Mouse (Mus musculus) spleen, postnatal 14 days (tissue): ENCODE measurements around the gene Rasal1.

Source experiments
- DNase-seq, 2 experiments: peaks; one replicate each; pipeline ENCODE4 v3.0.0; 2021 to 2022; ENCODE audit warnings: low spot score in 2 of 2

Gene Rasal1

GRCm38 (mm10) chr5:120693931-120694694 is 45.5 kb downstream of the Rasal1 start:
- no peak for DNase-seq

GRCm38 (mm10) chr5:120694695-120695074 is 46.1 kb downstream of the Rasal1 start:
- no peak for DNase-seq

DNA sequence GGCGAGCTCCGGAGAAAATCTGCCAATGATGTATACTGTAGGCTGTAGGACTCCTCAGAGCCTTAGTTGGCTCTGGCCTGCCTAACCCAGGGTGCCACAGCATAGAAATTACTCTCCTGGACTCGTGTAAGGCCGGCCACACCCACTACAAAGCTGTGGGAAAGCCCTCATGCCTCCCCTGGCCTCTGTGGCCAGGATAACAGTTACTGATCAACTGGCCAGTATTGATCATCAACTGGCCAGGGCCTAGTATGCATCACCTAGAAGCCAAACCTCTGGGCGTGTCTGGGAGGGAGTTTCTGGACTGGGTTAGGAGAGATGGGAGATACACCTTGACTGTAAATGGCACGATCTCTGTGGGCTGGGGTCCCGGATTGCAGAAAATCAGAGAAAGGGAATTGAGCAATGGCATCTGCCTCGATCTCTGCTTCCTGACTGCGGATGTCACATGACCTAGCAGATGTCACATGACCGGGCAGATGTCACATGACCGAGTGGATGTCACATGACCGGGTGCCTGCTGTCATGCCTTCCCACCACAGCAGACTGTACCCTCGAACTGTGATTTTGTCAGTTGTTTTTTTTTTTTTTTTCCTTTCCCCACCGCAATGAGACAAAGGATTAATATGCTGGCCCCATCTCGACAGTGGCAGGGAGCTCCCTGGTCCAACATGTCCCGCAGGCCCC is 47.6 kb downstream of the Rasal1 start:
- no peak for DNase-seq

DNA sequence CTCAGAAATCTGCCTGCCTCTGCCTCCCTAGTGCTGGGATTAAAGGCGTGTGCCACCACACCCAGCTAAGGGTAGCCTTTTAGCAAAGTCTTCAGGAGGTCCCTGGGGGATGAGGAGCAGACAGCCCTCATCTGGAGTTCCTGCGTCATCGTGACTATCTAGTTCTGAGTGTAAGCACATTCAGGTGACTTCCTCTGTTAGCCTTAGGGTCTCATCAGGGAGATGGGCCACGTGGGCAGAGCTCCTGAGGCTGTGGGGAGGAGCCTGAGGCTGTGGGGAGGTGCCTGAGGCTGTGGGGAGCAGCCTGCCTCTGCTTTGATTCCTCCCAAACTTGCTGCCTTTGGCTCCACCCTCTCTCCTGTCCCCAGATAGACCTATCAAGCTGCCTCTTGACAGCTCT is 48.3 kb downstream of the Rasal1 start:
- DNase-seq, result no peak

DNA sequence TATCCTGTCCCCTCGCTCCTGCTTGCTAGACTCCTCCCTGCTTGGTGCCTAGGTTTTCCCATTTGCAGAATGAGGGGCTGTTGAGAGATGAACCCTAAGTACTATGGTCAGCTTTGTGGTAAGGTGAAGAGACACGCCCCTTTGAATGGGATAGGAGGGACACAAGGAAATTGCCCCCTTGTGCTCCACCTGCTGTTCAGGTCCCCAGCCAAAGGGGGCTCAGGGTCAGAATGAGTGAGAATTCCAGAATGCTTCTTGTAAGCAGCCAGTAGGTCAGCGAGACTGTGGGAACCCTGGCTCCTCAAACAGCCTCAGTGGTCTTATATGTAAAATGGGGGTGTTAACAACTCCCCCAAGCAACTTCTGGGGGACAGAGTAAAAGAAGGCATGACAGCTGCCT is 49.6 kb downstream of the Rasal1 start:
- DNase-seq, result no peak

- no peak for DNase-seq
Observed at GRCm38 (mm10) chr5:120698801-120699391, 50.3 kb downstream of the Rasal1 start.

DNA sequence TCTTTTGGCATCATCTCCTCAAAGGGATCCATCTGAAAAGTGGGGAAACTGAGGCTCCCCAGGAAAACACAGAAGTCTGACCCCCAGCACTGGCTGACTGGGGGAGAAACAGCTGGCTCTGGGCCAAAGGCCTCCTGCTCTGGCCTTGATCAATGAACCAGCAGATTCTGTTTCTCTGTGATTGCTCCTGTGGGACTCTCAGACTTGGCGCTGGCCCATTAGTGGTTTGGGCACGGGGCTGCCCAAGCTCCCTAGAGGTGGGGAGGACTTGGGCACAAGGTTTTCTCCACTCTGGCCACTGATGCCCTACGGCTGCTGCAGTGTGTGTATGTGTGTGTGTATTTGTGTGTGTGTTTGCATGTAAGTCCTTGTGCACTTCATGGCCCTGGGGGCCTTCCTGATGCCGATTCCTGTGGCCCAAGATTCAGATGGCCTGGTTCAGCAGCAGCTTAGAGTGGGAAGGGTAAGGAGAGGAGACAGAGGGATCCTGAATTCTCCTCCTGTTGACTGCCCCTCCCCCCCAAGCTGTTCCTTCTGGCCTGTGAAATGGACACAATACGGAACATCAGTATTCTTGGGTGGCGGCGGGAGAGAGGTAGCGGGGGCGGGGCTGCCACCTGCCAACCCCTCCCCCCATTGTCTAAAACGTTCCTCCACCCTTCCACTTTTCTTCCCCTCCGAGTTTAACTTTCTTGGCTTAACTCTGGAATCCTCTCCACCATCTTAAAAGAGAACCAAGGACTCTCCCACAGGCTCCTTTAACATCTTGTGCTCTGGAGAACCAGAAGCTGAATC is 52.6 kb downstream of the Rasal1 start:
- no peak for DNase-seq

GRCm38 (mm10) chr5:120702421-120702820 is 53.8 kb downstream of the Rasal1 start:
- no peak for DNase-seq

DNA sequence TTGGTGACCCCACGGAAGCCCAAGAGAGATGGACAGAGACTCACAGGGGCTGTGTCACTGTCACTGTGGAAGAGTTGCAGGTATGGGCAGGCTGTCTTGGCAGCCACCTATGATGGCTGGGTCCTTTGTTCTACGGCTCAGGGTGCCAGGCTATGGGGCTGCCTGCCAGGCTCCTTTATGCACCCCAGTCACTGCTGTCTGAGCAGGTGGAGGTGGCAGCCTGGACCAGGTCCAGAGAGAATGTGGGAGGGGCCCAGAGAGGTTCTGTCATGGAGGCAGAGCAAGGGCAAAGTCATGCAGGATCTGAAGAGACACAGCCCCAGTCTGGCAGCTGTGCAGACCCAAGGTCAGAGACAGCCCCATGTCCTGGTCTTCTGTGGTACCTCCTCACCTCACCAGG is 54.4 kb downstream of the Rasal1 start:
- no peak for DNase-seq

GRCm38 (mm10) chr5:120703660-120704059 is 55.0 kb downstream of the Rasal1 start:
- no peak for DNase-seq

GRCm38 (mm10) chr5:120704421-120704820 is 55.8 kb downstream of the Rasal1 start:
- peak in 1 of 2 experiments; percentile 32 for DNase-seq

DNA sequence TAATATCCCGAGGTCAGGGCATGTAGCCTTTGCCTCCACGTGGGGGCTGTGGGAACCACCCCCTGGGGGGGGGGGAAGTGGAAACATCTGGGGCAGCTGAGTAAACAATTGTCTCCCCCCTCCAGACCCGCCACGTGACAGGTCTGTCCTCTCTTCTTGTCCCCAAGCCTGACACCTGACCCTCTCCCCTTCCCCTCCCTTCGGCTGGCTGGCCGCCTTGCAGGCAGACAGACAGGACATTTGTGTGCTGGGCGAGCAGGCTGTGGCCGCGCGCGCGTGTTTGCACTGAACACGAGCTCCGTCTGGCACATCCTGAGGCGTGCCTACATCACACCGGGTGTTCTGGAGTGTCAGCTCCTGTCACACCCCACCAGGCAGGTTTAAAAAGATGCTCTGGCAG is 57.9 kb downstream of the Rasal1 start:
- no peak for DNase-seq

DNA sequence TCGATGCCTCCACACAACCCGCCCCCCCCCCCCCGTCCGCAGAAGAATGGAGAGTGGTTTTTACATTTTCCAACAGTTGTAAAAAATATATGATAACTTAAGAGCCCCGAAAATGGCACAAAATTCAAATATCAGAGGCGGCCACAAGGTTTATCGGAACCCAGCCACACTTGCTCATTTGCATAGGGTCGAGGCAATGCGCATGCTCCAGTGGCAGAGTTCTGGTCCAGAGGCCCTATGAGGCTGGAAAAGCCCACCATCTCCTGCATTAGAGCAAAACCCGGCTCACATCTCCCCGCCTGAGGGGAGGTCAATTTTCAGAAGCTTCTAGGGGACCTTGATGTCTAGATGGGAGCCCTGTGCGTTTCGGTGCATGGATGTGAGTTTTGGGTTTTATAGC is 58.4 kb downstream of the Rasal1 start:
- DNase-seq, result no peak

- DNase-seq, result no peak
Observed at GRCm38 (mm10) chr5:120710161-120710825, 61.7 kb downstream of the Rasal1 start.

DNA sequence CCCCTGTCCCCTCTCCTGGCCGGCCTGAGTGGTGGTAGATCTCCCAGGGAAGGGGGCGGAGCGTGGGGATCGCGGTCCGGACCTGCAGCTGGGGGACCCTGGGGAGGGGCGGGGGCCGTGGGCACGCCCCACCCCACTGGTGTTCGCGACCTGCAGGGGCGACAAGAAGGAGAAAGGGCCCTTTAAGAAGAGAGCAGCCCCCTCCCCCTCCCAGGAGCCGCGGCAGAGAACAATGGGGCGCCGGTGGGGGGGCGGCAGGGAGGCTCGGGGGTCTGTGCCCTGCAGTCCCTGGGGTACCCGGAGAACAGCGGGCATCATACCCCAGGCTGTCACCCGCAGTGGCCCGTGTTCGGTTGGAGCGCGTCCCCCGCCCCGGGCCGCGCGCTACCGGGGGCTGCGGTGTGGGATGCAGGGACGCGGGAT is 62.2 kb downstream of the Rasal1 start:
- DNase-seq, result no peak

DNA sequence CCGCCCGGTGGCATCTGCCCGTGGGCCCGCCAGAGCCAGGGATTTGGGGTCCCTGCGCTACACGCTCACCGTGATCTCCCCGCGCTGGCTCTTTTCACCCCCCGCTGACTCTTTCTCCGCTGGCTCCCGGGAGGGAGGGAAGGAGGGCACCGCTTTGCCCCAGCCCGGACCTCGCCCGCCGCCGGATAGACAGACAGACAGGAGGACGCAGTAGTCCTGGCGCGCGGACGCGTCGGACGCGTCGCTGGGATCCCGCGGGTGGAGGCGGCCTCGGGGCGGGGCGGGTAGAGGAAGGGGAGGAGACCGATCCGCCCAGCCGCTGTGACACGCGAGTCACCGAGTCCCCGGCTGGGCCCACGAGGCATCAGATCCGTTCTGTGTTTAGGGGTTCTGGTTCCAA is 62.8 kb downstream of the Rasal1 start:
- peak; percentile 28 to 39 for DNase-seq

DNA sequence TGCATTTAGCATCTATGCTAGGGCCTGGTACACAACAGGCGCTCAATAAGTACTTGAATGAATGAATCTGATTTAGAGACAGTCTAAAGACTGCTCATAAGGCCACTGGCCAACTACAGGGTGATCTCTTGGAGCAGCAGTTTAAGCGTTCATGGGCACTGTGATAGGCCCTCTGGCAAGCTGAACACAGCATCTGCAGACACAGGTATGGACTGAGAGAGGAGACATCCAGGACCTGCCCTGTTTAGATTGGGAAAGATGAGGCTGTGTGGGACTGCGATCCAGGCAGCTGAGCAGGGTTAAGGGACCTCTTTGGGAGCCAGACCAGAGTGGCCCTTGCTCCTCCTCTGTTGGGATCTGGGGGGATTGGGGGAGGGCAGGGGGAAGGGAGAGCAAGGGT is 63.2 kb downstream of the Rasal1 start, which contains the start of gene Dtx1:
Dtx1 (minus strand) TSS at position 101 of the 400 bp plus-strand sequence.
- no peak for DNase-seq

GRCm38 (mm10) chr5:120712721-120713120 is 64.1 kb downstream of the Rasal1 start:
- no peak for DNase-seq

DNA sequence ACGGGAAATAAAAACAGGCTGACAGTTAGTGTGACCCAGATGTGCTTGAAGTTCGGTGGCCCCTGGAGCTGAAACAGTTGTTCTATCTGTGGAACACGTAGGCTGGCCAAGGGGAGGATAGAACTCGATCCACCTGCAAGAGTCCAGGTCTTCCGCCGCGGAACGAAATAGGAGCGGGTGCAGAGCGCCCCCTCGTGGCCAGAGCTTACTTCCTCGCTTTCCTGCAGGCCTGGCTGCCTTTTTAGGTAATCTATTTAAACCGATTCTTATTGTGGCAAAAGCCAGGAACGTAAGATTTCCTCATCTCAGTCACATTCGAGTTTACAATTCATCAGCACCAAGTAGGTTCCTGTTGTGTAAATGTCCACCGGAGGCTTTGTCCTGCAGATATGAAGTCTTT is 65.7 kb downstream of the Rasal1 start:
- peak; percentile 57 to 76 for DNase-seq

DNA sequence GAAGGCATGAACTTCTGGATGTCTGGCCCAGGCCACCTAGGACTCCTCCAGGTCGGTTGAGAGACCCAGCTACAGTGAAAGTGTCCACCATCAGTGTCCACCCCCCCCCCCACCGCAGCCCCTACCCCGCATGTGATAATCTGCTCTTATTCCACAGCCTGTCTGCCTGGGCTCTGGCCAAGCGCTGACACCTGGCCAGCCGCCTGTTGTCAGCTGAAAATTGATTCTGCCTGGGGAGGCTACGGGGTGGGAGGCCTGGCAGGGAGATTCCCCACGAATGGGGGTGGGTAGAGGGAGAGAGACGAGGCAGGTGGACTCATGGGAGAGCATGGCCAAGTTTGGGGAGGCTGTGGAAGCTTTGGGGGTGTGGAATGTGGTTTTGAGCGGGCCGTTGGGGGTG is 68.5 kb downstream of the Rasal1 start:
- no peak for DNase-seq

GRCm38 (mm10) chr5:120718600-120719378 is 70.2 kb downstream of the Rasal1 start:
- no peak for DNase-seq
